Mouse (Mus musculus): ENCODE measurements around the gene Mier1. TPM values are rescaled to one million over a fixed set of nuclear protein-coding genes. Genes with fewer than 3 reads are reported as not detected.

The Mier1 gene
- total RNA-seq, 2 experiments from 2014 or later, result 45.1 to 55.8 TPM

- no peak for DNase-seq
Measured at GRCm38 (mm10) chr4:103171256-103171655, 57.1 kb downstream of the Mier1 start.

- no peak for DNase-seq
Measured at GRCm38 (mm10) chr4:103173507-103173906, 59.3 kb downstream of the Mier1 start.

GRCm38 (mm10) chr4:103174001-103174400 lies 59.8 kb downstream of the Mier1 start:
- no peak for DNase-seq

- no peak for DNase-seq
Measured at GRCm38 (mm10) chr4:103177681-103178080, 63.5 kb downstream of the Mier1 start.

- no peak for DNase-seq
Measured at GRCm38 (mm10) chr4:103178635-103179318, 64.6 kb downstream of the Mier1 start.

- DNase-seq, result no peak
Measured at GRCm38 (mm10) chr4:103179581-103179980, 65.4 kb downstream of the Mier1 start.

- no peak for DNase-seq
Measured at GRCm38 (mm10) chr4:103180300-103180888, 66.2 kb downstream of the Mier1 start.

- DNase-seq, result no peak
Measured at GRCm38 (mm10) chr4:103188786-103189640, 74.8 kb downstream of the Mier1 start.

- DNase-seq, result no peak
Measured at GRCm38 (mm10) chr4:103192421-103192820, 78.2 kb downstream of the Mier1 start.

GRCm38 (mm10) chr4:103197401-103197800 lies 83.2 kb downstream of the Mier1 start:
- DNase-seq, result no peak

GRCm38 (mm10) chr4:103199086-103199485 lies 84.9 kb downstream of the Mier1 start:
- DNase-seq, result no peak

- no peak for DNase-seq
Measured at GRCm38 (mm10) chr4:103200046-103200445, 85.9 kb downstream of the Mier1 start.

- no peak for DNase-seq
Measured at GRCm38 (mm10) chr4:103203646-103204045, 89.5 kb downstream of the Mier1 start.

- DNase-seq, result no peak
Measured at GRCm38 (mm10) chr4:103208553-103208952, 94.4 kb downstream of the Mier1 start.

GRCm38 (mm10) chr4:103213859-103214497 lies 99.8 kb downstream of the Mier1 start:
- peak in 1 of 2 experiments; percentile 11 for DNase-seq

GRCm38 (mm10) chr4:103214498-103214924 lies 100.3 kb downstream of the Mier1 start:
- DNase-seq, result peak; percentile 78 to 80

Other genes with a start within 250 kb of the Mier1 start
- gene Tctex1d1, start 135.8 kb upstream of the Mier1 start, total RNA-seq (2021), result under 1 TPM; 0.80 to 0.94 TPM
- 1 to 10 TPM; 1.5 to 2.0 TPM for gene Insl5, start 87.5 kb upstream of the Mier1 start, total RNA-seq (2021)
- 10 to 100 TPM; 15.9 to 16.7 TPM for gene Wdr78, start 165 bp downstream of the Mier1 start, total RNA-seq (2021)
- 10 to 100 TPM; 12.1 to 12.5 TPM for gene Slc35d1, start 100.8 kb downstream of the Mier1 start, total RNA-seq (2021)
- not detected for gene 4921539E11Rik, start 176.5 kb downstream of the Mier1 start, total RNA-seq (2021)
- gene Oma1, start 199.4 kb downstream of the Mier1 start, total RNA-seq (2021), result 1 to 10 TPM; 7.7 to 8.5 TPM